Mouse (Mus musculus) kidney, embryonic 16.5 days (tissue): Measurements from ENCODE around the gene Hist1h1a. TPM values are rescaled to one million over a fixed set of nuclear protein-coding genes. Genes with fewer than 3 reads are reported as not detected.
A peak's percentile ranks its signal among the peaks of the same experiment; 100 is the strongest.
"Not testable (repeated sequence)": the region's sequence is repeated elsewhere in the genome, so short reads cannot be mapped to it uniquely, and the experiment has no call there.

ENCODE experiments used
- ATAC-seq: fragments of 200-750 bp; cut with Nextera tagmentation; 2 replicates; pipeline ENCODE4 v1.8.0; 2017; ENCODE audit warnings: moderate TSS enrichment; ENCODE audit not compliant: low FRiP score, low TSS enrichment
- H3K27ac ChIP-seq: fragments of 300-500 bp; sonication (generic); 2 replicates; pipeline ENCODE4 v1.5.1; 2014; ENCODE audit warnings: low read length
- H3K27me3 ChIP-seq: fragments of 300-500 bp; sonication (generic); 2 replicates; pipeline ENCODE4 v1.6.1; 2014; ENCODE audit warnings: low read length, control low read depth, mixed read lengths; ENCODE audit not compliant: insufficient read depth
- H3K36me3 ChIP-seq: fragments of 300-500 bp; sonication (generic); 2 replicates; pipeline ENCODE4 v1.6.1; 2014; ENCODE audit warnings: low read length, control low read depth, mixed read lengths; ENCODE audit not compliant: insufficient read depth
- H3K4me1 ChIP-seq: fragments of 300-500 bp; sonication (generic); 2 replicates; pipeline ENCODE4 v1.6.1; 2014; ENCODE audit warnings: low read length, control low read depth, mixed read lengths; ENCODE audit not compliant: insufficient read depth
- H3K4me2 ChIP-seq: fragments of 300-500 bp; sonication (generic); replicated peaks from 2 replicates; pipeline ENCODE4 v1.6.1; 2014; ENCODE audit warnings: low read depth, low read length
- H3K4me3 ChIP-seq: fragments of 300-500 bp; sonication (generic); 2 replicates; pipeline ENCODE4 v1.5.1; 2014; ENCODE audit warnings: mild to moderate bottlenecking, low read length
- H3K9ac ChIP-seq: fragments of 300-500 bp; sonication (generic); replicated peaks from 2 replicates; pipeline ENCODE4 v1.6.1; 2014; ENCODE audit warnings: low read length
- H3K9me3 ChIP-seq: fragments of 300-500 bp; sonication (generic); 2 replicates; pipeline ENCODE4 v1.6.1; 2016; ENCODE audit warnings: low read length, control low read depth
- WGBS: fragments of 180-500 bp; shearing (Covaris S2); extraction: QIAGEN DNeasy Blood & Tissue Kit; methylation state at CpG from one replicate; pipeline ENCODE4 v1.1.7; 2014; 5-methylcytosine and 5-hydroxymethylcytosine counted together
- polyA plus RNA-seq: library from polyadenylated mRNA; unstranded; fragments of >200 nt; fragmentation: Nextera tagmentation; extraction: Ambion mirVana; gene quantifications from 2 replicates; pipeline ENCODE4 v1.2.1, GENCODE M21; 2015

Hist1h1a gene
- polyA plus RNA-seq, 1 experiment from 2014 or later: 1.7 TPM

- H3K4me2 ChIP-seq: 0 out of 2 replicates have a peak overlapping the region, but pooled peaks have one; percentile 90
- 64% methylated on average over 1 of the region's 1 CpGs for WGBS
- no peak overlapping the region for H3K9ac ChIP-seq
- no peaks in the 10 kb centered on the region for H3K27me3 ChIP-seq
- H3K36me3 ChIP-seq: no peaks in the 10 kb centered on the region
- H3K4me1 ChIP-seq: peaks cover 20% of the 10 kb centered on the region
- no peaks in the 10 kb centered on the region for H3K9me3 ChIP-seq
- ATAC-seq: no peak
- no peak overlapping the region for H3K27ac ChIP-seq
- H3K4me3 ChIP-seq: no peak overlapping the region
Observed at GRCm38 (mm10) chr13:23765172-23765513, 1.7 kb downstream of the Hist1h1a start.

- Histone ChIP-seq H3K36me3 (no peaks in the 10 kb centered on the region), H3K9ac (no peak overlapping the region), H3K27ac (no peak overlapping the region), H3K9me3 (no peaks in the 10 kb centered on the region), H3K4me3 (no peak overlapping the region), H3K4me2 (no peak overlapping the region), H3K27me3 (no peaks in the 10 kb centered on the region), H3K4me1 (peaks cover 16% of the 10 kb centered on the region)
- no peak for ATAC-seq
Observed at GRCm38 (mm10) chr13:23766772-23767171, 3.3 kb downstream of the Hist1h1a start.

GRCm38 (mm10) chr13:23768834-23769397, 5.5 kb downstream of the Hist1h1a start:
- H3K4me3 ChIP-seq: no peak overlapping the region
- peaks cover 7% of the 10 kb centered on the region for H3K4me1 ChIP-seq
- H3K9ac ChIP-seq: no peak overlapping the region
- WGBS: 58% methylated on average over 5 of the region's 5 CpGs
- H3K36me3 ChIP-seq: no peaks in the 10 kb centered on the region
- H3K9me3 ChIP-seq: no peaks in the 10 kb centered on the region
- H3K4me2 ChIP-seq: no peak overlapping the region
- no peaks in the 10 kb centered on the region for H3K27me3 ChIP-seq
- ATAC-seq: no peak
- no peak overlapping the region for H3K27ac ChIP-seq

- H3K27ac ChIP-seq, H3K4me2 ChIP-seq, H3K9ac ChIP-seq, ATAC-seq, H3K4me1 ChIP-seq, H3K36me3 ChIP-seq, H3K9me3 ChIP-seq, H3K27me3 ChIP-seq, H3K4me3 ChIP-seq: not testable (repeated sequence)
- WGBS: 88% methylated on average over 2 of the region's 2 CpGs
Observed at GRCm38 (mm10) chr13:23769613-23770012, 6.1 kb downstream of the Hist1h1a start, which contains the start of gene Trim38. TSS of gene Trim38 (plus strand) at chr13:23769913.

GRCm38 (mm10) chr13:23772561-23773313, 9.3 kb downstream of the Hist1h1a start:
- Histone ChIP-seq H3K27me3 (no peaks in the 10 kb centered on the region), H3K4me1 (no peaks in the 10 kb centered on the region), H3K36me3 (no peaks in the 10 kb centered on the region), H3K27ac (no peak overlapping the region), H3K4me3 (peak overlapping the region; percentile 31), H3K4me2 (peak overlapping the region; percentile 36), H3K9me3 (no peaks in the 10 kb centered on the region), H3K9ac (no peak overlapping the region)
- ATAC-seq: peak; percentile 93
- 28% methylated on average over 21 of the region's 21 CpGs for WGBS

- H3K27me3 ChIP-seq: no peaks in the 10 kb centered on the region
- H3K9ac ChIP-seq: no peak overlapping the region
- WGBS: 93% methylated on average over 7 of the region's 7 CpGs
- no peak overlapping the region for H3K4me2 ChIP-seq
- no peaks in the 10 kb centered on the region for H3K36me3 ChIP-seq
- no peak for ATAC-seq
- no peak overlapping the region for H3K4me3 ChIP-seq
- no peak overlapping the region for H3K27ac ChIP-seq
- H3K9me3 ChIP-seq: no peaks in the 10 kb centered on the region
- no peaks in the 10 kb centered on the region for H3K4me1 ChIP-seq
Observed at GRCm38 (mm10) chr13:23778339-23778738, 14.9 kb downstream of the Hist1h1a start.

GRCm38 (mm10) chr13:23779025-23779424, 15.6 kb downstream of the Hist1h1a start:
- no peak overlapping the region for H3K4me3 ChIP-seq
- no peaks in the 10 kb centered on the region for H3K4me1 ChIP-seq
- H3K27ac ChIP-seq: no peak overlapping the region
- H3K9me3 ChIP-seq: no peaks in the 10 kb centered on the region
- H3K4me2 ChIP-seq: no peak overlapping the region
- H3K36me3 ChIP-seq: no peaks in the 10 kb centered on the region
- no peaks in the 10 kb centered on the region for H3K27me3 ChIP-seq
- H3K9ac ChIP-seq: no peak overlapping the region
- 90% methylated on average over 4 of the region's 4 CpGs for WGBS
- ATAC-seq: no peak

GRCm38 (mm10) chr13:23792520-23792919, 29.1 kb downstream of the Hist1h1a start:
- no peaks in the 10 kb centered on the region for H3K4me1 ChIP-seq
- H3K4me2 ChIP-seq: no peak overlapping the region
- H3K27ac ChIP-seq: no peak overlapping the region
- H3K36me3 ChIP-seq: no peaks in the 10 kb centered on the region
- no peaks in the 10 kb centered on the region for H3K9me3 ChIP-seq
- ATAC-seq: no peak
- H3K4me3 ChIP-seq: no peak overlapping the region
- no peaks in the 10 kb centered on the region for H3K27me3 ChIP-seq
- WGBS: 52% methylated on average over 2 of the region's 2 CpGs
- no peak overlapping the region for H3K9ac ChIP-seq

GRCm38 (mm10) chr13:23799405-23799804, 35.9 kb downstream of the Hist1h1a start:
- Histone ChIP-seq H3K9ac (no peak overlapping the region), H3K4me3 (no peak overlapping the region), H3K36me3 (no peaks in the 10 kb centered on the region), H3K4me1 (peaks cover 11% of the 10 kb centered on the region; the same call in 1 of the 2 replicates), H3K27ac (no peak overlapping the region), H3K9me3 (no peaks in the 10 kb centered on the region), H3K27me3 (no peaks in the 10 kb centered on the region), H3K4me2 (no peak overlapping the region)
- WGBS: 64% methylated on average over 5 of the region's 5 CpGs
- no peak for ATAC-seq

- WGBS: 76% methylated on average over 2 of the region's 2 CpGs
- Histone ChIP-seq H3K9me3 (no peaks in the 10 kb centered on the region), H3K36me3 (no peaks in the 10 kb centered on the region), H3K4me3 (no peak overlapping the region), H3K4me1 (0 out of 2 replicates have a peak, but pooled peaks cover under 1% of the 10 kb centered on the region), H3K9ac (no peak overlapping the region), H3K27ac (no peak overlapping the region), H3K4me2 (no peak overlapping the region), H3K27me3 (no peaks in the 10 kb centered on the region)
- ATAC-seq: no peak
Observed at GRCm38 (mm10) chr13:23804532-23804931, 41.1 kb downstream of the Hist1h1a start.
